Mouse (Mus musculus) heart, adult 2 months (tissue): ENCODE measurements around the gene OR5BS1P. TPM values are rescaled to one million over a fixed set of nuclear protein-coding genes. Genes with fewer than 3 reads are reported as not detected.
A peak's percentile ranks its signal among the peaks of the same experiment; 100 is the strongest.

ENCODE experiments used
- DNase-seq, 2 experiments: peaks; one replicate each; pipeline ENCODE4 v3.0.0; 2021
- H3K27ac ChIP-seq: fragments of 200-600 bp; 2 replicates; pipeline ENCODE4 v1.8.1; 2022
- H3K27me3 ChIP-seq: fragments of 200-500 bp; 2 replicates; pipeline ENCODE4 v1.6.1; 2012; ENCODE audit warnings: mild to moderate bottlenecking, low read length, inconsistent platforms, mixed read lengths; ENCODE audit not compliant: control insufficient read depth, insufficient read depth
- H3K36me3 ChIP-seq: fragments of 200-500 bp; 2 replicates; pipeline ENCODE4 v1.6.1; 2012; ENCODE audit warnings: low read length, inconsistent platforms; ENCODE audit not compliant: control insufficient read depth, insufficient read depth
- H3K4me1 ChIP-seq: fragments of 200-500 bp; 2 replicates; pipeline ENCODE4 v1.6.1; 2011; ENCODE audit warnings: low read length; ENCODE audit not compliant: control insufficient read depth, insufficient read depth
- H3K4me3 ChIP-seq: fragments of 200-600 bp; 2 replicates; pipeline ENCODE4 v1.8.1; 2022
- H3K79me2 ChIP-seq: fragments of 200-500 bp; replicated peaks from 2 replicates; pipeline ENCODE4 v1.6.1; 2012; ENCODE audit warnings: mild to moderate bottlenecking, inconsistent platforms, low read length, moderate library complexity, mixed read lengths; ENCODE audit not compliant: control insufficient read depth, insufficient read depth
- H3K9ac ChIP-seq: fragments of 200-500 bp; 2 replicates; pipeline ENCODE4 v1.6.1; 2012; ENCODE audit warnings: low read depth, mild to moderate bottlenecking, control low read depth, inconsistent platforms, low read length, mixed read lengths
- CTCF ChIP-seq: fragments of 200-600 bp; IDR thresholded peaks from 2 replicates; pipeline ENCODE4 v1.8.1; 2022; ENCODE audit warnings: antibody characterized with exemption, mild to moderate bottlenecking, moderate library complexity
- EP300 ChIP-seq: fragments of 200-500 bp; IDR thresholded peaks from 2 replicates; pipeline ENCODE4 v1.6.1; 2011; ENCODE audit warnings: low read depth, low read length, control low read depth; ENCODE audit not compliant: insufficient read depth
- POLR2A ChIP-seq: fragments of 200-500 bp; IDR thresholded peaks from 2 replicates; pipeline ENCODE4 v1.6.1; 2011; ENCODE audit warnings: mild to moderate bottlenecking, low read depth, low read length, control low read depth; ENCODE audit not compliant: insufficient read depth
- WGBS: fragments of 180-500 bp; shearing (Covaris S2); methylation state at CpG from one replicate; pipeline ENCODE4 v1.1.7; 2018; 5-methylcytosine and 5-hydroxymethylcytosine counted together
- intact Hi-C: fragments of 180-260 bp; cut with DNase I; formaldehyde crosslinking; loops from one replicate; pipeline ENCODE4 v1.15.1; 2025
- polyA plus RNA-seq: library from polyadenylated mRNA; depleted of rRNA; stranded (reverse); fragments of >200 nt; gene quantifications from 2 replicates; pipeline ENCODE4 v1.2.3, GENCODE M21; 2012
- total RNA-seq, 2 experiments: library from RNA; stranded (reverse); gene quantifications; 2 replicates each; pipeline ENCODE4 v1.2.3; 2021

Gene OR5BS1P
- total and polyA plus RNA-seq, 3 experiments: not detected

DNA sequence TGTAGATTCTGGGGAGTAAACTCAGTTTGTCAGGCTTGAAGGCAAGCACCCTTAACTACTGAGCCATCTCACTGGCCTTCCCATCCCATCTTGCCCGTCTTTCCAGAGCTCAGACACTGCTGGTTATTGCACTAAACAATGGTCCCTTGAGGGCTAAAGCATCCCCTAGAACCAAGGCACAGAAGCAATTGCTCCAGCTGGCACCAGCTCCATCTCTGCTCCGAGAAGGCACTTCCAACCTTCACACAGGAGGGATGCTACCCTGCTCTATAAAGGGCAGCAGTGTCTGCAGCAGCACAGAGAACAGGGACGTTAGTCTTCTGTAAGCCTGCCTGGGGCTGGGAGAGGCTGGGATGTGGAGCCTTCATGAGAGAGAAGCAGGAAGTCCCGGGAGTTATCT is 22.4 kb downstream of the OR5BS1P start, which contains the start of gene Olfr279:
TSS of gene Olfr279 (plus strand) at position 301 of the 400 bp plus-strand sequence.
- no peak within 1 kb of the TSS for H3K4me3 ChIP-seq
- no peaks in the 10 kb centered on the region for H3K36me3 ChIP-seq
- H3K9ac ChIP-seq: no peak within 1 kb of the TSS
- H3K27ac ChIP-seq: no peak within 1 kb of the TSS
- no peaks in the 10 kb centered on the region for H3K27me3 ChIP-seq
- 0 out of 2 replicates have a peak, but pooled peaks cover 1% of the 10 kb centered on the region for H3K4me1 ChIP-seq
- no peak for DNase-seq
- WGBS: 30% methylated on average over 4 of the region's 4 CpGs
- no peak for TF ChIP-seq POLR2A
- intact Hi-C loops: no loop called here
- H3K79me2 ChIP-seq: no peaks in the 10 kb centered on the region

DNA sequence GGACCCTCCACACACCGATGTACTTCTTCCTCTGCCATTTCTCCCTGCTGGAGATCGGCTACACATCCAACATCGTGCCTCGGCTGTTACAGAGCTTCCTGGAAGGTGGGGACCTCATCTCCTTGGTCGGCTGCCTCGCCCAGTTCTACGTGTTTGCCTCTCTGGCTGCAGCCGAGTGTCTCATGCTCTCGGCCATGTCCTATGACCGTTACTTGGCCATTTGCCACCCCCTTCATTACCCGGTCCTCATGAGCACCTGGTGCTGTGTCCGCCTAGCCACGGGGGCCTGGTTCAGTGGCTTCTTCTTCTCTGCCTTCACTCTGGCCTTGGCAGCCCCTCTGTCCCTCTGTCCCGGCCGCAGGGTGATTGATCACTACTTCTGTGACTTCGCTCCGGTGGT is 27.9 kb downstream of the OR5BS1P start:
- intact Hi-C loops: no loop called here

GRCm38 (mm10) chr15:98503317-98503716 is 33.6 kb downstream of the OR5BS1P start:
- Histone ChIP-seq H3K27me3 (no peaks in the 10 kb centered on the region), H3K4me3 (no peak overlapping the region), H3K79me2 (no peaks in the 10 kb centered on the region), H3K4me1 (peaks cover 6% of the 10 kb centered on the region), H3K36me3 (no peaks in the 10 kb centered on the region), H3K9ac (no peak overlapping the region), H3K27ac (no peak overlapping the region)
- WGBS: 88% methylated on average over 3 of the region's 3 CpGs
- TF ChIP-seq CTCF: no peak
- no peak for TF ChIP-seq POLR2A
- TF ChIP-seq EP300: no peak
- no peak for DNase-seq
- intact Hi-C loops: loop anchor here (10.0 kb wide), 1 partner anchor 319 kb away; no protein-coding TSS in a partner anchor

More for the DNA sequence above, 27.9 kb downstream of the OR5BS1P start:
- Histone ChIP-seq H3K4me1 (no peaks in the 10 kb centered on the region), H3K9ac (no peak overlapping the region), H3K36me3 (no peaks in the 10 kb centered on the region), H3K27me3 (no peaks in the 10 kb centered on the region), H3K27ac (no peak overlapping the region), H3K4me3 (no peak overlapping the region), H3K79me2 (no peaks in the 10 kb centered on the region)
- WGBS: 86% methylated on average over 17 of the region's 17 CpGs
- TF ChIP-seq CTCF (no peak), EP300 (no peak), POLR2A (no peak)
- no peak for DNase-seq

- no peaks in the 10 kb centered on the region for H3K36me3 ChIP-seq
- H3K27ac ChIP-seq: no peak overlapping the region
- H3K79me2 ChIP-seq: no peaks in the 10 kb centered on the region
- 12% methylated on average over 18 of the region's 18 CpGs for WGBS
- H3K27me3 ChIP-seq: no peaks in the 10 kb centered on the region
- peaks cover 6% of the 10 kb centered on the region for H3K4me1 ChIP-seq
- H3K4me3 ChIP-seq: no peak overlapping the region
- DNase-seq: peak; percentile 67 to 81
- intact Hi-C loops: loop anchor here (10.0 kb wide), 1 partner anchor 320 kb away; no protein-coding TSS in a partner anchor
- TF ChIP-seq CTCF (peak; percentile 88), EP300 (no peak)
- H3K9ac ChIP-seq: no peak overlapping the region
Measured at GRCm38 (mm10) chr15:98504514-98504913, 34.8 kb downstream of the OR5BS1P start.

DNA sequence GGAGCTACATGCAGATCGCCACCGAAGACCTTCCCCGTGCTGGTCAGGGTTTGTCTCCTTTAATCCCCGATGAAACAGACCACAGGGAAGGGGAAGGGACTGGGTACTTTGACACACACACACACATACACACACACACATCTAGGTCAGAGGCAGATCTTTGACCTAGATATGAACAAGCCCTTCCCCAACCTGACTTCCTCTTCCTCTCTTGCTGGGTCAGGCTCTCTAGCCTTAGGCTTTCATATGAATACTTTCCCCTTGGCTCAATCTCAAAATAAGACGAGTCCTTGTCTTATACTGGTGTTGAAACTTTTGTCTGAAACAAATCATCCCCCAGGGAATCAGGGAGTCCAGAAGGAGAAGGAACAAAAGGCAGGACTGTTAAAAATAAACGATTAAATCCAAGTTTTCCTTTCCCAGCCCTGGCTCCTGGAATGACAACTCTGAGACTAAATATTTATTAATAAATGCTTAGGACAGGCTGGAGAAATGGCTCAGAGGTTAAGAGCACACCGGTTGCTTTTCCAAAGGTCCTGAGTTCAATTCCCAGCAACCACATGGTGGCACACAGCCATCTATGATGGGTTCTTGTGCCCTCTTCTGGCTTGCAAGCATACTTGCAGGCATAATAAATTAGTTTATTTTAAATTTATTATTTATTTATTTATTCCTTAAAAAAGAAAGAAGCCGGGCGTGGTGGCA is 36.7 kb downstream of the OR5BS1P start:
- peaks cover 8% of the 10 kb centered on the region for H3K4me1 ChIP-seq
- no peak overlapping the region for H3K4me3 ChIP-seq
- H3K27ac ChIP-seq: peak overlapping the region; percentile 72
- no peak overlapping the region for H3K9ac ChIP-seq
- no peak for DNase-seq
- WGBS: 45% methylated on average over 9 of the region's 9 CpGs
- intact Hi-C loops: loop anchor here (1.0 to 10.0 kb wide), 3 partner anchors 22 to 322 kb away; no protein-coding TSS in a partner anchor
- no peaks in the 10 kb centered on the region for H3K27me3 ChIP-seq
- H3K79me2 ChIP-seq: no peaks in the 10 kb centered on the region
- H3K36me3 ChIP-seq: no peaks in the 10 kb centered on the region
- TF ChIP-seq EP300 (0 out of 2 replicates have a peak, but pooled peaks have one; percentile 23), CTCF (peak; percentile 57), POLR2A (no peak)

DNA sequence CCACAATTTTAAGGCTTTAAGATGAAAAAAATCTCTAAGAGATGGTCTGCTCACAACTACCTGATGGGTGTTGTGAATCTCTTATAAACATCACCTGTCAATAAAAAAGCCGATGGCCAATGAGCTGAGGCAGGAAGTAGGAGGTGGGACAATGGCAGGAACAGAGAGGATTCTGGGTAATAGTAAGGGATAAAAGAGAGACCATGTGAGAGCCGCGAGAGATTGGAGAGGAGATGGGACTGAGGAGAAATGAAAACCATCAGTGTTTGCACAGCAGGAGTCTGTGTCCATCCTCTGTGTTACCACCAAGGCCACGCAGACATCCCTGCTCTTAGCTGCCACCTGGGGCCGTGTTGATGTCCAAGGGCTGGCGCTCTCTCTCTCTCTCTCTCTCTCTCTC is 37.6 kb downstream of the OR5BS1P start:
- Histone ChIP-seq H3K27ac (no peak overlapping the region), H3K36me3 (no peaks in the 10 kb centered on the region), H3K27me3 (no peaks in the 10 kb centered on the region), H3K4me3 (no peak overlapping the region), H3K79me2 (no peaks in the 10 kb centered on the region), H3K9ac (no peak overlapping the region), H3K4me1 (peaks cover 11% of the 10 kb centered on the region)
- intact Hi-C loops: loop anchor here (5.0 to 10.0 kb wide), 2 partner anchors 115 to 323 kb away; no protein-coding TSS in a partner anchor
- TF ChIP-seq EP300 (no peak), CTCF (no peak), POLR2A (no peak)
- 92% methylated on average over 6 of the region's 6 CpGs for whole genome bisulfite sequencing
- no peak for DNase-seq
